Comparison of ENCODE assay signal across 23 mouse cellular contexts in the genomic region with DNA sequence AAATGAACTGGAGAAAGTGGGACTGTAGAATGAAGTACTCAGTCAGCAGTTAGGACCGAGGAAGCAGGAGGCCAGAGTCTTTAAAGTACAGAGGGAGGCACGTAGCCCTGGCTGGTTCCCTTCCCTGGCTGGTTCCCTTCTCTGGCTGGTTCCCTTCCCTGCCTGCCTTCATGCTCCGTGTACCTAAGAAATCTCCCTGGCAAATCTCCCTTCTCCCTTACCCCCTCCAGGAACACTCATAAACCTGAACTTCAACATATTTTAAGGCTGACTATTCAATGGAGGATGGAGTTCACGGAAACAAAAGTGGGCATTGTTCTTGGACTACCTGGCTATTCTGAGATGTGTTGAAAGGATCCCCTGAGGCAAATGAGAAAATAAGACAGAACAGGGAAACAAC.
A peak's percentile ranks its signal among the peaks of the same experiment; 100 is the strongest.
DNase-seq lines count a peak whose midpoint lies in the region; ATAC-seq lines count a peak whose summit lies in the region.
"Had no signal": no experiment of that assay in that cellular context is flagged by ENCODE, and none has a peak within 500 bp of the region (broad histone marks: within the 10 kb centered on the region; RNA-seq: fewer than 3 reads in every experiment).

No protein-coding gene starts in this region.

- no peak for DNase-seq in kidney, postnatal 14 days
- peak; percentile 1 for DNase-seq in ovary, postnatal 14 days (ENCODE audit: low spot score)
- no peak for DNase-seq in ovary, postnatal 36 days (ENCODE audit: low spot score)
- DNase-seq in fibroblast of lung, adult 2 months (ENCODE audit: low read depth), result peak; percentile 13
- no peak for DNase-seq in gastrocnemius, postnatal 25 days
- DNase-seq in frontal cortex, postnatal 25 days (ENCODE audit: low spot score in 2 of 2), result no peak
- DNase-seq: adrenal gland, postnatal 36 days; cerebellum, adult 11-12 months; cerebellum, postnatal 14 days; heart, postnatal 10 days; kidney, adult 8-10 months; thymus, postnatal 36 days had no signal

- 0 out of 2 replicates have a peak, but pooled peaks cover 2% of the 10 kb centered on the region for H3K4me1 ChIP-seq in kidney, embryonic 16.5 days (ENCODE audit: insufficient read depth, low read length)
- H3K4me1 ChIP-seq in stomach, embryonic 14.5 days (ENCODE audit: control insufficient read depth, insufficient read depth, low read length), result no peaks in the 10 kb centered on the region
- H3K4me1 ChIP-seq: forebrain, embryonic 12.5 days; hindbrain, embryonic 13.5 days had no signal

- no peaks in the 10 kb centered on the region for H3K9me3 ChIP-seq in kidney, embryonic 16.5 days (ENCODE audit: low read length)
- H3K9me3 ChIP-seq in stomach, embryonic 14.5 days (ENCODE audit: control insufficient read depth, low read depth, low read length), result no peaks in the 10 kb centered on the region
- H3K9me3 ChIP-seq: forebrain, embryonic 12.5 days; hindbrain, embryonic 13.5 days had no signal

- no peaks in the 10 kb centered on the region for H3K27me3 ChIP-seq in kidney, embryonic 16.5 days (ENCODE audit: insufficient read depth, low read length)
- H3K27me3 ChIP-seq in stomach, embryonic 14.5 days (ENCODE audit: control insufficient read depth, insufficient read depth, low read length), result no peaks in the 10 kb centered on the region
- H3K27me3 ChIP-seq: CH12.LX; forebrain, embryonic 12.5 days; hindbrain, embryonic 13.5 days had no signal

- no peak overlapping the region for H3K4me3 ChIP-seq in kidney, embryonic 16.5 days (ENCODE audit: low read length)
- H3K4me3 ChIP-seq in stomach, embryonic 14.5 days (ENCODE audit: low read depth, low read length), result no peak overlapping the region
- H3K4me3 ChIP-seq: forebrain, embryonic 12.5 days; hindbrain, embryonic 13.5 days; layer of hippocampus, adult 2 months had no signal

- WGBS in kidney, embryonic 16.5 days, result 62% methylated on average over 4 of the region's 4 CpGs
- 73% methylated on average over 4 of the region's 4 CpGs for WGBS in stomach, embryonic 14.5 days

- no peaks in the 10 kb centered on the region for H3K36me3 ChIP-seq in kidney, embryonic 16.5 days (ENCODE audit: insufficient read depth, low read length)
- H3K36me3 ChIP-seq in stomach, embryonic 14.5 days (ENCODE audit: control insufficient read depth, insufficient read depth, low read length), result no peaks in the 10 kb centered on the region
- H3K36me3 ChIP-seq: forebrain, embryonic 12.5 days; hindbrain, embryonic 13.5 days had no signal

- no peak overlapping the region for H3K4me2 ChIP-seq in kidney, embryonic 16.5 days (replicated peaks; ENCODE audit: low read depth, low read length)
- H3K4me2 ChIP-seq in stomach, embryonic 14.5 days (replicated peaks; ENCODE audit: low read depth, low read length), result no peak overlapping the region
- H3K4me2 ChIP-seq: forebrain, embryonic 12.5 days; heart, embryonic 11.5 days; hindbrain, embryonic 13.5 days; liver, embryonic 11.5 days; midbrain, embryonic 11.5 days had no signal

- H3K9ac ChIP-seq in kidney, embryonic 16.5 days (replicated peaks; ENCODE audit: low read length), result no peak overlapping the region
- no peak overlapping the region for H3K9ac ChIP-seq in stomach, embryonic 14.5 days (replicated peaks; ENCODE audit: low read depth, low read length)
- H3K9ac ChIP-seq: forebrain, embryonic 12.5 days; hindbrain, embryonic 13.5 days had no signal

- no peak overlapping the region for H3K27ac ChIP-seq in kidney, embryonic 16.5 days (ENCODE audit: low read length)
- H3K27ac ChIP-seq in stomach, embryonic 14.5 days (ENCODE audit: low read length), result no peak overlapping the region
- H3K27ac ChIP-seq: forebrain, embryonic 12.5 days; hindbrain, embryonic 13.5 days; layer of hippocampus, adult 2 months; macrophage had no signal

- peak; percentile 88 for ATAC-seq in kidney, embryonic 16.5 days (ENCODE audit: low FRiP score, low TSS enrichment)
- ATAC-seq in stomach, embryonic 14.5 days (ENCODE audit: insufficient number of reproducible peaks, insufficient read depth, low FRiP score, low read depth), result peak; percentile 58; the same call in 1 of the 2 replicates
- ATAC-seq: inflammation-experienced regulatory T-cells, adult 6 months had no signal

Comparison
In these comparisons a context has a peak if more than half of its experiments do, and no peak if none do; other contexts are left out.
1. DNase-seq: peak in ovary, postnatal 14 days (single experiment) and fibroblast of lung, adult 2 months (single experiment); none in kidney, postnatal 14 days (single experiment), ovary, postnatal 36 days (single experiment), gastrocnemius, postnatal 25 days (single experiment) and frontal cortex, postnatal 25 days (0 of 2).